Mouse (Mus musculus) spleen, postnatal 10 days (tissue): ENCODE data around the gene Mrpl21.

Experiments
- DNase-seq, 2 experiments: peaks; one replicate each; pipeline ENCODE4 v3.0.0; 2021 to 2022; ENCODE audit warnings: low spot score in 2 of 2

The Mrpl21 gene

DNA sequence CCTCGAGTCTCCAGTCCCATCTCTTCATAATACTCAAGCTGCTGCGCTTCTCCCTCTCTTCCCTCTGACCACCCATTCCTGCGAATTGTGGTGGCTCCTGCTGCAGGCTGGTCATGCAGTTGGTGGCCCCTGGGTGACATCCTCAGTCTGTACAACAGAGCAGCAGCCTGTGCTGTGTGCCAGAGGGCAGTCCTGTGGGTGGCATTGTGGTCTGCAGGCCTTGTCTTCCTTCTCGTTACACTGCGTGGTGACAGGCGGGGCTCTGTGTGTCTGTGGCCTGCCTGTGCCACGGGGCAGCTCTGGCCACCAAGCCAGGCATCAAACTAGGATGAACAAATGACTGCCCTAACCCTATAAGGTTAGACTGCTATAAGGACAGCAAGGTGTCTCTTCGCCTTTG lies 56.5 kb downstream of the Mrpl21 start:
- no peak for DNase-seq

DNA sequence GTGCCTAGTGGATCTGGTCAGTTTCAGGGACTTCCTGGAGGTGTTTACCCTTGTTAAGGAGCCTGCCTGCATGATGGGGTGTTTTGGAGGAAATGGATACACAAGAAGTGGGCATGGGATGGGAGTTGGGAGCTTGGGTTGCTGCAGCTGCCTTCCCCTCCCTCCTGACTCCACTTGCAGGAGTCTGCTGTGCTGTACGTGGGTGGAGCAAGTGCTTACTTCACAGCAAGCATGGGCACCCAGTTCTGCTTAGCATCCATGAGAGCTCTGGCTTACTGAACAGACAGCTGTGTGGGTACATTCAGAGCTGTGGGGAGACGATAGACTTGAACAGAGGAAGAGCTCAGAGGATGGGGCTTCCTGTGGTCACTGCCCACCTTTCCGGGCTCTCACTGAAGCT lies 58.3 kb downstream of the Mrpl21 start:
- no peak for DNase-seq
